Mouse (Mus musculus): Measurements from ENCODE around the gene Cetn4.

Gene Cetn4

GRCm38 (mm10) chr3:37312370-37312941 is at the start of gene Cetn4, which contains the start of gene Bbs12:
Cetn4 (minus strand) TSS chr3:37312708.
Bbs12 (plus strand) TSS chr3:37312554.
- peak; percentile 91 to 93 for DNase-seq (ENCODE audit: low spot score in 2 of 2)

DNA sequence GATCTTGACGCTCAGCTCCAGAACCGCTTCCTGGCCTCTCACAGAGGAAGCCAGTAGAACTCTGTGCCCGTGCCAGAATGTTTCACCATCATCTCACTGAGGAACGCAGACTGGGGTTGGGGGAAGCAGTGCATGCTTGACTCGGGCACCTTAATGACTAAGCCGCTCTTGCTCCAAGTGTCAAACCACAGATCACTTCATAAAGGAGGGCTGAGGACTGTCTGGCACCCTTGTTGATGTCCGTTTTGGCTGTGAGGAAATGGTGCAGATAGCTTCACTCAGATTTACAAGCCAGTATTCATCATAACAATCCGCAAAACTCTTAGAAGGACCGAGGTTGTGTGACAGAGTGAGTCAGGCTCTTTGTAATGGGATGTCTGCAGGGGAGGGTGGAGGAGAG is 48.2 kb upstream of the Cetn4 start:
- DNase-seq (ENCODE audit: low spot score in 2 of 2): peak; percentile 22 to 23

GRCm38 (mm10) chr3:37354737-37355136 is 42.2 kb upstream of the Cetn4 start:
- no peak for DNase-seq (ENCODE audit: low spot score in 2 of 2)

GRCm38 (mm10) chr3:37353951-37354481 is 41.5 kb upstream of the Cetn4 start:
- DNase-seq (ENCODE audit: low spot score in 2 of 2): no peak

GRCm38 (mm10) chr3:37350386-37350785 is 37.9 kb upstream of the Cetn4 start:
- no peak for DNase-seq (ENCODE audit: low spot score in 2 of 2)

GRCm38 (mm10) chr3:37349166-37349548 is 36.6 kb upstream of the Cetn4 start:
- no peak for DNase-seq (ENCODE audit: low spot score in 2 of 2)

- DNase-seq (ENCODE audit: low spot score in 2 of 2): no peak
Measured at GRCm38 (mm10) chr3:37348221-37349165, 36.0 kb upstream of the Cetn4 start, which contains the start of gene Fgf2. Fgf2 (plus strand) TSS chr3:37348346.

GRCm38 (mm10) chr3:37347671-37348070 is 35.2 kb upstream of the Cetn4 start:
- DNase-seq (ENCODE audit: low spot score in 2 of 2): no peak

GRCm38 (mm10) chr3:37342811-37343210 is 30.3 kb upstream of the Cetn4 start:
- no peak for DNase-seq (ENCODE audit: low spot score in 2 of 2)

DNA sequence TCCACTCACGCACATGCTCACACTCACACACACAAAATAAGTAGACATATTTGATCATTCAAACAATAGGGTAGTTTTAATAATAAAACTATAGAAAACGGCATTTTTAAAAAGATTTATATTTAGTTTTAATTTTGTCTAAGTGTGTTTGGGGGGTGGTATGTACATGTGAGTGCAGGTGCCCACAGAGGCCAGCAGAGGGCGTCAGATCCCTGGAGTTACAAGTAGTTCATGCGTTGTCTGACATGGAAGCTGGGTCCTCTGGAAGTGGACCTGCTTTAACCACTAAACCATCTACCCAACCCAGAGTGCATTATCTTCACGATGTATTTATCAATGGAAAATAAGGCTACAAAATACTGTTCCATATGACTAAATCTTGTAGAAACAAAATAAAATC is 28.6 kb upstream of the Cetn4 start:
- no peak for DNase-seq (ENCODE audit: low spot score in 2 of 2)

DNA sequence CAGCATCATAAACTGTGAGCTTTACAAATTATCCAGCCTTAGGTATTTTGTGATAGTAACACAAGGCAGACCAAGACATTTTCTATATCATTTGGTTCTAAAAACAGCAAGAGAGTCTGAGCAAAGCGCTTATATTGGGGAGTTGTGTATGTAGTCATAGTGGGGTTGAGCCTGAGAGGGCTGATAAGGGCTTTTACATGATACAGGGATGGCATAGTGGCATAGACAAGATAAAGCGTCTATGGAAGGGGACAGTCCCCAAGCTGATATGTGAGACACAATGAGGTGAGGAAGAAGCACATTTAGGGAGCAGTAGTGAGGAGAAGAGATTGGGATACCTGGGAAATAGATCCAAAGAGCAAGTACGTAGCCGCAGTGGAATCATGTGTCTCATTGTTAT is 21.5 kb upstream of the Cetn4 start:
- no peak for DNase-seq (ENCODE audit: low spot score in 2 of 2)

DNA sequence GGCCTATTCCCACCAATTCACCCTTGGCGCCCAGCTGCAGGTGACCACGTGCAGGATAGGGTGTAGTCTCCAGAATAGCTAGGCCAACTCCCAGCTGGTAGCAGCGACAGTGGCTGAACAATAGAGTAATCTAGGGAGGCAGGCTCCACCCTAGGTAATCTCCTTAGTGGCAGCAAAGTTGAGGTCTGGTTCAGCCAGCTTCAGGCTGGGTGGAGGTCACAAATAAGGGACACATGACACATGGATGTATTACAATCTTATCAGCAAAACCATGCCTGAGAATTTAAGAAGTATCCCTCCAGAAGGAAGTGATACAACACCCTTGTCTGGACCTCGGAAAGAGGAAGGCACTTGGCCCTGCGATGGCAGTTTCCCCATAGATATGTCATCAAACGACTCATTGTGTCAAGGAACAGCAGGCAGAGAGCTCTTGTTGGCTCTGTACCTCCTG is 19.5 kb upstream of the Cetn4 start:
- no peak for DNase-seq (ENCODE audit: low spot score in 2 of 2)

DNA sequence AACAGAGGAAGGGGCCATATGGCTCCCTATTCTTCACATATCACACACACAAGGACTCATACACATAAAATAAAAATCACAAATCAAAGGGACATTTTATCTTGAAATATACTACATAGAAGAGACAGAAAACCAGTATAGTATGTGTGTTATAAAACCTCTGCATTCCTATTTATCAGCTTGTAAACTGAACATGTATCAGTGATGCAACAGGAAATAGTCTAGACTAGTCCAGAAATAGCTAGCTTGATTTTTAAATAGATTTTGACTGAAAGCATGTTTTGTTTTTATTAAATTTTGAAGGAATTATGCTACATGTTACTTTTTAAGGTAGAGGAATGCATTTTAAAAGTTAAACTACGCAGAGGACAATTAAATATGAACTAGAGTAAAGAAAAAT is 17.5 kb upstream of the Cetn4 start:
- no peak for DNase-seq (ENCODE audit: low spot score in 2 of 2)

DNA sequence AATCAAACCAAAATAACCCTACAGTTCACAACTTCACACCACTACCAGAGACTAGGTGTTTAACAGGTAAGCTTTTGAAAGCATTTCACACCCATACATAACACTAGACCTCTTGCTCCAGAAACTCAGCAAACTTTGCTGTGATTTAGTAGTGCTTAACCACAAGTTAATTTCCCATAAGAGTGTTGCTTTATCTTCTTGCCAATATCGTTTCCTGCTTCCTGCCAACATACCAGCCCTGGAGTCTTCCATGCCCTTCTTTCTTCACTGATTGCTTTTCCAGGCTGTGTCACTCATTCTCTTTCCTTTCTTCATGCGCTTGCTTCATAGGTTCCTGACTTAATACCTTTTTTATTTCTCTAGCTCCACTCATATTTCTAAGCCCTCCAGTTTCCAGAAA is 16.0 kb upstream of the Cetn4 start:
- DNase-seq (ENCODE audit: low spot score in 2 of 2): no peak

- DNase-seq (ENCODE audit: low spot score in 2 of 2): no peak
Measured at GRCm38 (mm10) chr3:37326627-37327026, 14.1 kb upstream of the Cetn4 start.

- DNase-seq (ENCODE audit: low spot score in 2 of 2): no peak
Measured at GRCm38 (mm10) chr3:37325317-37326112, 13.0 kb upstream of the Cetn4 start.

GRCm38 (mm10) chr3:37324310-37324709 is 11.8 kb upstream of the Cetn4 start:
- no peak for DNase-seq (ENCODE audit: low spot score in 2 of 2)

- DNase-seq (ENCODE audit: low spot score in 2 of 2): no peak
Measured at GRCm38 (mm10) chr3:37316233-37316632, 3.7 kb upstream of the Cetn4 start.

GRCm38 (mm10) chr3:37313371-37313770 is 863 bp upstream of the Cetn4 start:
- DNase-seq (ENCODE audit: low spot score in 2 of 2): peak; percentile 41 to 52

GRCm38 (mm10) chr3:37311897-37312369 is 575 bp downstream of the Cetn4 start:
- no peak for DNase-seq (ENCODE audit: low spot score in 2 of 2)

GRCm38 (mm10) chr3:37303392-37304139 is 8.9 kb downstream of the Cetn4 start:
- DNase-seq (ENCODE audit: low spot score in 2 of 2): no peak

Measured in natural killer cell, adult 2 months (primary cell).